8 mouse cellular contexts compared by ENCODE assay signal in genomic region chr2:26486835-26487321, GRCm38 (mm10). TPM values are rescaled to one million over a fixed set of nuclear protein-coding genes. Genes with fewer than 3 reads are reported as not detected.
DNase-seq lines count a peak whose midpoint lies in the region; ATAC-seq lines count a peak whose summit lies in the region.

No protein-coding gene starts in this region.

- 15% methylated on average over 3 of the region's 3 CpGs for WGBS in kidney, embryonic 15.5 days
- WGBS in embryonic facial prominence, embryonic 12.5 days = 14% methylated on average over 3 of the region's 3 CpGs
- 5% methylated on average over 3 of the region's 3 CpGs for WGBS in hindbrain, embryonic 14.5 days

- no peak overlapping the region for H3K9ac ChIP-seq in kidney, embryonic 15.5 days
- H3K9ac ChIP-seq in embryonic facial prominence, embryonic 12.5 days = no peak overlapping the region
- H3K9ac ChIP-seq in hindbrain, embryonic 14.5 days = peak overlapping the region; percentile 25; the same call in 1 of the 2 replicates

- H3K4me3 ChIP-seq in kidney, embryonic 15.5 days (replicated peaks) = no peak overlapping the region
- H3K4me3 ChIP-seq in embryonic facial prominence, embryonic 12.5 days = no peak overlapping the region
- no peak overlapping the region for H3K4me3 ChIP-seq in hindbrain, embryonic 14.5 days (replicated peaks; ENCODE audit: low read length)

- H3K4me1 ChIP-seq in kidney, embryonic 15.5 days = peaks cover 100% of the 10 kb centered on the region
- peaks cover 65% of the 10 kb centered on the region for H3K4me1 ChIP-seq in embryonic facial prominence, embryonic 12.5 days
- peaks cover 90% of the 10 kb centered on the region for H3K4me1 ChIP-seq in hindbrain, embryonic 14.5 days (replicated peaks; ENCODE audit: control insufficient read depth, insufficient read depth, low read length)

- H3K27me3 ChIP-seq in kidney, embryonic 15.5 days = no peaks in the 10 kb centered on the region
- no peaks in the 10 kb centered on the region for H3K27me3 ChIP-seq in embryonic facial prominence, embryonic 12.5 days
- H3K27me3 ChIP-seq in hindbrain, embryonic 14.5 days (ENCODE audit: control insufficient read depth, insufficient read depth, low read length) = no peaks in the 10 kb centered on the region

- no peak for DNase-seq in kidney, adult 11 months
- no peak for DNase-seq in hindbrain, embryonic 14.5 days (ENCODE audit: low spot score)
- peak; percentile 66 for DNase-seq in neural tube, embryonic 10.5 days (ENCODE audit: extremely low spot score, low spot score)
- DNase-seq in adrenal gland, adult 8-10 months = no peak
- no peak for DNase-seq in urinary bladder, adult 2 months (ENCODE audit: low spot score)
- no peak for DNase-seq in B cell, adult 2 months

- H3K9me3 ChIP-seq in kidney, embryonic 15.5 days (replicated peaks) = no peaks in the 10 kb centered on the region
- no peaks in the 10 kb centered on the region for H3K9me3 ChIP-seq in embryonic facial prominence, embryonic 12.5 days
- H3K9me3 ChIP-seq in hindbrain, embryonic 14.5 days (ENCODE audit: control insufficient read depth, low read length) = no peaks in the 10 kb centered on the region

- peak overlapping the region; percentile 37 for H3K4me2 ChIP-seq in kidney, embryonic 15.5 days
- peak overlapping the region; percentile 19; the same call in 1 of the 2 replicates for H3K4me2 ChIP-seq in embryonic facial prominence, embryonic 12.5 days (replicated peaks)
- peak overlapping the region; percentile 34 for H3K4me2 ChIP-seq in hindbrain, embryonic 14.5 days (replicated peaks)

- peak overlapping the region; percentile 90 for H3K27ac ChIP-seq in kidney, embryonic 15.5 days
- peak overlapping the region; percentile 74 for H3K27ac ChIP-seq in embryonic facial prominence, embryonic 12.5 days
- peak overlapping the region; percentile 85 for H3K27ac ChIP-seq in hindbrain, embryonic 14.5 days

- ATAC-seq in kidney, embryonic 15.5 days (replicated peaks; ENCODE audit: low FRiP score) = no peak
- ATAC-seq in embryonic facial prominence, embryonic 12.5 days (ENCODE audit: insufficient number of reproducible peaks, insufficient read depth, low FRiP score, low TSS enrichment) = no peak
- no peak for ATAC-seq in hindbrain, embryonic 14.5 days (ENCODE audit: low FRiP score)

- peaks cover 29% of the 10 kb centered on the region for H3K36me3 ChIP-seq in kidney, embryonic 15.5 days
- H3K36me3 ChIP-seq in embryonic facial prominence, embryonic 12.5 days = peaks cover 12% of the 10 kb centered on the region
- H3K36me3 ChIP-seq in hindbrain, embryonic 14.5 days (replicated peaks; ENCODE audit: control insufficient read depth, insufficient read depth) = no peaks in the 10 kb centered on the region

RNA-seq across cellular contexts. Expression of gene Notch1, which starts 29.6 kb away (rescaled TPM):
- 22.0 and 24.6 TPM in 2 replicates for polyA plus RNA-seq in kidney, embryonic 15.5 days (2015; fragmentation: Nextera tagmentation; extraction: Ambion mirVana)
- polyA plus RNA-seq in embryonic facial prominence, embryonic 12.5 days (2016; fragmentation: Nextera tagmentation; extraction: Ambion mirVana) = 16.4 and 20.3 TPM in 2 replicates
- polyA plus RNA-seq in hindbrain, embryonic 14.5 days (2014; fragmentation: Nextera tagmentation; extraction: Ambion mirVana) = 23.3 and 25.6 TPM in 2 replicates
- total RNA-seq in adrenal gland, adult 8-10 months (2022) = 10 to 100 TPM; 23.7 to 32.6 (median 28.4) TPM
- 21.4 and 33.4 TPM in 2 replicates for polyA plus RNA-seq in urinary bladder, adult 2 months (2012; rRNA removed)

RNA-seq across cellular contexts. Expression of gene Sec16a, which starts 41.9 kb away (rescaled TPM):
- polyA plus RNA-seq in kidney, embryonic 15.5 days (2015; fragmentation: Nextera tagmentation; extraction: Ambion mirVana) = 25.3 and 26.0 TPM in 2 replicates
- polyA plus RNA-seq in embryonic facial prominence, embryonic 12.5 days (2016; fragmentation: Nextera tagmentation; extraction: Ambion mirVana) = 26.2 and 28.3 TPM in 2 replicates
- 29.1 and 30.0 TPM in 2 replicates for polyA plus RNA-seq in hindbrain, embryonic 14.5 days (2014; fragmentation: Nextera tagmentation; extraction: Ambion mirVana)
- 10 to 100 TPM; 62.3 to 73.6 (median 67.1) TPM for total RNA-seq in adrenal gland, adult 8-10 months (2022)
- 41.7 and 46.3 TPM in 2 replicates for polyA plus RNA-seq in urinary bladder, adult 2 months (2012; rRNA removed)
